Mouse (Mus musculus) hindbrain, embryonic 15.5 days (tissue): ENCODE data around the gene Fgfr2. TPM values are rescaled to one million over a fixed set of nuclear protein-coding genes. Genes with fewer than 3 reads are reported as not detected.

Experiments used
- ATAC-seq: fragments of 200-750 bp; cut with Nextera tagmentation; 2 replicates; pipeline ENCODE4 v1.8.0; 2017; ENCODE audit warnings: low read depth, moderate number of reproducible peaks, moderate TSS enrichment; ENCODE audit not compliant: low FRiP score
- H3K27ac ChIP-seq: fragments of 300-500 bp; sonication (generic); replicated peaks from 2 replicates; pipeline ENCODE4 v1.5.1; 2015; ENCODE audit warnings: mild to moderate bottlenecking, inconsistent platforms
- H3K27me3 ChIP-seq: fragments of 300-500 bp; sonication (generic); 2 replicates; pipeline ENCODE4 v1.6.1; 2015; ENCODE audit warnings: control low read depth, inconsistent platforms
- H3K36me3 ChIP-seq: fragments of 300-500 bp; sonication (generic); 2 replicates; pipeline ENCODE4 v1.6.1; 2015; ENCODE audit warnings: control low read depth, inconsistent platforms
- H3K4me1 ChIP-seq: fragments of 300-500 bp; sonication (generic); replicated peaks from 2 replicates; pipeline ENCODE4 v1.6.1; 2015; ENCODE audit warnings: control low read depth, inconsistent platforms
- H3K4me2 ChIP-seq: fragments of 300-500 bp; sonication (generic); 2 replicates; pipeline ENCODE4 v1.6.1; 2015; ENCODE audit warnings: moderate library complexity, mild to moderate bottlenecking, inconsistent platforms
- H3K4me3 ChIP-seq: fragments of 300-500 bp; sonication (generic); 2 replicates; pipeline ENCODE4 v1.5.1; 2015; ENCODE audit warnings: mild to moderate bottlenecking, inconsistent platforms
- H3K9ac ChIP-seq: fragments of 300-500 bp; sonication (generic); 2 replicates; pipeline ENCODE4 v1.6.1; 2015; ENCODE audit warnings: inconsistent platforms
- H3K9me3 ChIP-seq: fragments of 300-500 bp; sonication (generic); 2 replicates; pipeline ENCODE4 v1.6.1; 2016; ENCODE audit warnings: control low read depth, inconsistent platforms
- WGBS: fragments of 180-500 bp; shearing (Covaris S2); methylation state at CpG from one replicate; pipeline ENCODE4 v1.1.7; 2015; 5-methylcytosine and 5-hydroxymethylcytosine counted together
- polyA plus RNA-seq: library from polyadenylated mRNA; unstranded; fragments of >200 nt; fragmentation: Nextera tagmentation; extraction: Ambion mirVana; gene quantifications from 2 replicates; pipeline ENCODE4 v1.2.1, GENCODE M21; 2015

Fgfr2 gene
- polyA plus RNA-seq, 1 experiment from 2014 or later, result 28.5 TPM

GRCm38 (mm10) chr7:130750752-130751490, 2372.2 kb downstream of the Fgfr2 start:
- WGBS, result 17% methylated on average over 17 of the region's 17 CpGs
- no peak overlapping the region for H3K4me2 ChIP-seq
- peak; percentile 50 for ATAC-seq
- no peaks in the 10 kb centered on the region for H3K9me3 ChIP-seq
- no peaks in the 10 kb centered on the region for H3K27me3 ChIP-seq
- H3K4me1 ChIP-seq, result peaks cover 34% of the 10 kb centered on the region
- H3K36me3 ChIP-seq, result peaks cover 21% of the 10 kb centered on the region
- H3K4me3 ChIP-seq, result no peak overlapping the region
- H3K9ac ChIP-seq, result no peak overlapping the region; the same call in 1 of the 2 replicates
- H3K27ac ChIP-seq, result peak overlapping the region; percentile 61

DNA sequence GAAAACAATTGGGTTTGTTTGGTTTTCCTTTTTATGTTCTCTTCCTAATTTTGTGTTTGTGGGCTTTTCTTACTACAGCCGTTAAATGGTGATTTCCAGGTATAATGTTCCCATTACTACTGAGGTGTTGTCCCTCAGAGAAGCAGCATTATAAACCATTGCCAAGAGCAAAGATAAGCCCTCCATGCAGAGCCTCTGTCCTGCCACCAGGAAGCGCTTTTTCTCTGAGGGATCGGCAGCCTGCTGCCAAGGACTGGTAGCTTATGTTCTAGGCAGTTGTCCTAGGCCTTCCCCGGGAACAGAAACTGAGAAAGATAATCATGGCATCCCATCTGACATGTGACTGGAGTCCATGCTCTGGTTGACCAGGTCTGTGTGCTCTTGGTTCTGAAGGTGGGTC, 2374.0 kb downstream of the Fgfr2 start:
- ATAC-seq, result no peak
- no peaks in the 10 kb centered on the region for H3K9me3 ChIP-seq
- 87% methylated on average over 4 of the region's 4 CpGs for WGBS
- H3K4me3 ChIP-seq, result no peak overlapping the region
- H3K36me3 ChIP-seq, result peaks cover 37% of the 10 kb centered on the region
- H3K4me2 ChIP-seq, result no peak overlapping the region
- peak overlapping the region; percentile 61; the same call in 1 of the 2 replicates for H3K27ac ChIP-seq
- H3K4me1 ChIP-seq, result peaks cover 27% of the 10 kb centered on the region
- H3K27me3 ChIP-seq, result no peaks in the 10 kb centered on the region
- no peak overlapping the region for H3K9ac ChIP-seq

DNA sequence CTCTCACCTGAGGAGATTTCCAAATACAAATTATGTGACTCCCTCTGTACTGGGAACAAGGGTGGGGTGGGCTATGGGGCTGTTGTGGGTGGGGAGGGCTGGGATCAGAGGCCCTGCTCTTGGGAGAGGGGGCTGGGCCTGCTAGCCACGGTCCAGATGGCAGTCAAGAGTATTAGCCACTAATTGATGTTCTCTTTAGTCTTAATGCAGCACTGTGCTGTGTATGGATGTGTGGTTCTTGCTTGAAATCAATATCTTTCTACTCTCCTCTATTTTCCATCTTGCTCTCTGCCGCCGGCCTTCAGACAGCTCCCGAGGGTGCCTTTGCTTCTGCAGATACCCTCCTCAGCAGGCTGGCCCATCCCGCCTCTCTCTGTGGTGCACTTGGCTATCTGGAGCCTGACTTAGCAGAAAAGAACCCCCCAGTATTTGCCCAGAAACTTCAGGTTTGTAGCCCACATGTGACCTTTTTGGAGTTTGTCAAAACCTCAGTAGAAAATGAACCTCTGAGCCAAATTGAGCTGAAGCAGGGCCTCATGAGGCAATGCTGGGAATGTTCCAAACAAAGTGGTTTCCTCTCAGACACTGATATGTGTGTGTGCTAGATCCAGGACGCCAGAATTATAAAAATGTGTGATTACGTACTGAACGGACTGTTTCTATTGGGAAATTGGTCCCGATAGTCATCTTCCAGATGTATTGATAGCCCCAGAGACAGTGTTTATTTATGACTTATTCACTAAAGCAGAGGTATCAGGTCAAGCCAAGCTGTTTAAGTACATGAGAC, 2379.7 kb downstream of the Fgfr2 start:
- no peak for ATAC-seq
- H3K9me3 ChIP-seq, result no peaks in the 10 kb centered on the region
- WGBS, result 71% methylated on average over 9 of the region's 9 CpGs
- H3K9ac ChIP-seq, result no peak overlapping the region
- H3K4me2 ChIP-seq, result no peak overlapping the region
- H3K36me3 ChIP-seq, result peaks cover 78% of the 10 kb centered on the region
- H3K27me3 ChIP-seq, result no peaks in the 10 kb centered on the region
- no peak overlapping the region for H3K27ac ChIP-seq
- 0 out of 2 replicates have a peak, but pooled peaks cover 5% of the 10 kb centered on the region for H3K4me1 ChIP-seq
- H3K4me3 ChIP-seq, result no peak overlapping the region

DNA sequence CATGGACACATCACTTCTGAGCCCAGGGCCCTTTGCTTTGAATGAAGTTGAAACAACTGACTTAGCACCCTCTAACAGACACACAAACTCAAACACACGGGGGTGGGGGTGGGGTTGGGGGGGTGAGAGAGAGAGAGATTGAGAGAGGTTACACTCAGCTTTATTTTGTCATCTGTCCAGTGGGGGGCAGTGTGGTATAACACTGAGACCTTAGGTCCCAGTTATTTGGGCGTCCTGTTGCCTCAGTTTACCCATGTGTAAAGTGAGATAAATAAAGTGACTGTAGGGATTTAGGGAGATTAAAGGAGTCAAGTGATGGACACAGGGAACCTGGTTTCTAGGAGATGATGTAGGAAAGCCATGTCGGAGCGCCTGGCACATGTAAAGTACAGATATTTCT, 2382.1 kb downstream of the Fgfr2 start:
- Histone ChIP-seq H3K27me3 (no peaks in the 10 kb centered on the region), H3K4me1 (no peaks in the 10 kb centered on the region), H3K9me3 (no peaks in the 10 kb centered on the region), H3K4me3 (no peak overlapping the region), H3K27ac (no peak overlapping the region), H3K36me3 (peaks cover 93% of the 10 kb centered on the region), H3K4me2 (no peak overlapping the region), H3K9ac (no peak overlapping the region)
- ATAC-seq, result no peak
- WGBS, result 82% methylated on average over 4 of the region's 4 CpGs

DNA sequence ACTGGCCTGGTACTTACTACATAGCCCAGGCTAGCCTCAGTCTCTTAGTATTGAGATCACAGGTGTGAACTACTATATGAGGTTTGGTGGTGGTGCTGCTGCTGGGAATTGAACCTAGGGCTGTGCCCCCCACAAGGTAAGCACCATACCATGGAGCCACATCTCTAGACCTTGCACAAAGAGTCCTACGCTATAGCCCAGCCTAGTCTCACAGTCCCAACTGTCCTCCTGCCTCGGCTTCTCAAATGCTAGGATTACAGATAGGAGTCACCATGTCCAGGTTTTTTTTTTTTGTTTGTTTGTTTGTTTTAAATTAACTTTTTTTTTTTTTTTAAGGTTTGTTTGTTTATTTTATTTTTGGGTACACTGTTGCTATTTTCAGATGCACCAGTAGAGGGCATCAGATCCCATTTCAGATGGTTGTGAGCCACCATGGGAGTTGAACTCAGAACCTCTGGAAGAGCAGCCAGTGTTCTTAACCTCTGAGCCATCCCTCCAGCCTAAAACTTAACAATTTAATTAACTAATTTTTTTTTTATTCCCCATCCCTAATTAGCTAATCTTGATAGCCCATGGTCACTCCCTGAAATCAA, 2388.9 kb downstream of the Fgfr2 start:
- WGBS, result 93% methylated on average over 2 of the region's 2 CpGs
- Histone ChIP-seq H3K27me3 (no peaks in the 10 kb centered on the region), H3K4me2 (no peak overlapping the region), H3K9me3 (no peaks in the 10 kb centered on the region), H3K27ac (no peak overlapping the region), H3K36me3 (peaks cover 65% of the 10 kb centered on the region), H3K4me3 (no peak overlapping the region), H3K9ac (no peak overlapping the region), H3K4me1 (peaks cover 24% of the 10 kb centered on the region)
- no peak for ATAC-seq

- H3K4me3 ChIP-seq, result no peak overlapping the region
- H3K27ac ChIP-seq, result no peak overlapping the region; the same call in 1 of the 2 replicates
- no peaks in the 10 kb centered on the region for H3K27me3 ChIP-seq
- H3K4me2 ChIP-seq, result no peak overlapping the region
- no peaks in the 10 kb centered on the region for H3K9me3 ChIP-seq
- peaks cover 67% of the 10 kb centered on the region for H3K36me3 ChIP-seq
- no peak overlapping the region for H3K9ac ChIP-seq
- 97% methylated on average over 8 of the region's 8 CpGs for WGBS
- peaks cover 24% of the 10 kb centered on the region for H3K4me1 ChIP-seq
- peak; percentile 52; the same call in 1 of the 2 replicates for ATAC-seq
Measured at GRCm38 (mm10) chr7:130733423-130733822, 2389.7 kb downstream of the Fgfr2 start.

- Histone ChIP-seq H3K9ac (no peak overlapping the region), H3K4me3 (no peak overlapping the region), H3K9me3 (no peaks in the 10 kb centered on the region), H3K36me3 (peaks cover 63% of the 10 kb centered on the region), H3K27me3 (no peaks in the 10 kb centered on the region), H3K4me1 (peaks cover 24% of the 10 kb centered on the region), H3K27ac (peak overlapping the region; percentile 67), H3K4me2 (no peak overlapping the region; the same call in 1 of the 2 replicates)
- 35% methylated on average over 6 of the region's 6 CpGs for WGBS
- no peak for ATAC-seq
Measured at GRCm38 (mm10) chr7:130732908-130733307, 2390.2 kb downstream of the Fgfr2 start.

GRCm38 (mm10) chr7:130731792-130732191, 2391.4 kb downstream of the Fgfr2 start:
- no peak overlapping the region for H3K4me3 ChIP-seq
- no peak overlapping the region for H3K9ac ChIP-seq
- WGBS, result 60% methylated on average over 7 of the region's 7 CpGs
- no peaks in the 10 kb centered on the region for H3K27me3 ChIP-seq
- H3K27ac ChIP-seq, result peak overlapping the region; percentile 63; the same call in 1 of the 2 replicates
- ATAC-seq, result no peak
- no peak overlapping the region for H3K4me2 ChIP-seq
- peaks cover 52% of the 10 kb centered on the region for H3K36me3 ChIP-seq
- H3K9me3 ChIP-seq, result no peaks in the 10 kb centered on the region
- peaks cover 28% of the 10 kb centered on the region for H3K4me1 ChIP-seq

DNA sequence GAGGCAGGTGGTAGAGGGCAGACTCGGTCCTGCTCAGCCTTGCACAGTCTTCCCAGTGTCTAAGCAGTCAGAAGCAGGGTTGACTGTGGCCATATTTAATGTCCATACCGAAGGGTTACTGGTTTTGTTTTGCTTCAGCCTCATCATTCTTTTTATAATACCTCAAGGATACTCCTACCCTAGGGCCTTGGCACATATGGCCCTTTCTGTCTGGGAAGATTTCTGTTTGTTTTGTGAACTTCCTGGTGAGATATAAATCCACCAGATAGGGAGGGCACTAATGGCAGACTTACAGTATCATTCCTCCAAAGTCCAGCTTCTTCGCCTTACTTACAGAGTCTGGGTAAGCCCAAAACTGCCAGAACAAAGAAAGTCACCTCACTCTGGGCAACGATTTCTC, 2395.6 kb downstream of the Fgfr2 start:
- Histone ChIP-seq H3K27ac (no peak overlapping the region), H3K9me3 (no peaks in the 10 kb centered on the region), H3K9ac (no peak overlapping the region), H3K4me3 (no peak overlapping the region), H3K4me1 (peaks cover 19% of the 10 kb centered on the region), H3K4me2 (no peak overlapping the region), H3K27me3 (no peaks in the 10 kb centered on the region), H3K36me3 (peaks cover 20% of the 10 kb centered on the region)
- no peak for ATAC-seq
- WGBS, result 95% methylated on average over 4 of the region's 4 CpGs

DNA sequence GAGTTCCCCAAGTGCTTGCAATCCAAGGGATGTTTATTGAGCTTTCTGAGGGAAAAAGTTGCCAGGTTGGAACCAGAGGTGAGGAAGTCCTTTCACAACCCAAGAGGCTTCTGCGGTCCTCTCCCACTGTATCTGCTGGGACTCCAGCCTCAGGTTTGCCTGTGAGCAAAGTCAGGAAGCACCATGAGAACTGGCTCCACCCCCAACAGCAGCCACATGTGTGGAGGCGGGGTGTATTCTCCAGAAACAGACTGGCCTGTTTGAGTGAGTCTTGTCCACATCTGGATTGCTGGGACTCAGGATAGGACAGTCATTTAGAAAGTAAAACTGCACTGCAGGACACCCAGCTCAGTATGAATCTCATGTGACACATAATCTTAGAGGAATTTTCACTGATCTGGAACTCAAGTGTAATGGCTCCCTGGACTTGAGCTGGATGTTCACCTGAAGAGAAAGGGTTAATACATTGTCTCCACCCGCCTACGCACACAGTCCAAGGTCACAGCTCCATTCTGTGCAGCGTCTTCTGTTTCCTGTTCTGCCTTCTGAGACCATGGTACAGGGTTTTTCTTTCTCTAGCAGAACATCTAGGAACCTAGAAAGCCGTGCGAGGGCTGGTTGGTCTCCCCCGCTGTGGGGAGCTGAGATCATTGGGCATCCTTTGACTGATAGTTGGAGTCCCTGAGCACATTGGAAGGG, 2396.3 kb downstream of the Fgfr2 start:
- H3K4me3 ChIP-seq, result no peak overlapping the region
- no peak overlapping the region for H3K9ac ChIP-seq
- peaks cover 20% of the 10 kb centered on the region for H3K36me3 ChIP-seq
- H3K4me2 ChIP-seq, result no peak overlapping the region
- no peaks in the 10 kb centered on the region for H3K27me3 ChIP-seq
- H3K27ac ChIP-seq, result no peak overlapping the region
- WGBS, result 68% methylated on average over 8 of the region's 8 CpGs
- no peaks in the 10 kb centered on the region for H3K9me3 ChIP-seq
- H3K4me1 ChIP-seq, result peaks cover 13% of the 10 kb centered on the region
- ATAC-seq, result no peak

DNA sequence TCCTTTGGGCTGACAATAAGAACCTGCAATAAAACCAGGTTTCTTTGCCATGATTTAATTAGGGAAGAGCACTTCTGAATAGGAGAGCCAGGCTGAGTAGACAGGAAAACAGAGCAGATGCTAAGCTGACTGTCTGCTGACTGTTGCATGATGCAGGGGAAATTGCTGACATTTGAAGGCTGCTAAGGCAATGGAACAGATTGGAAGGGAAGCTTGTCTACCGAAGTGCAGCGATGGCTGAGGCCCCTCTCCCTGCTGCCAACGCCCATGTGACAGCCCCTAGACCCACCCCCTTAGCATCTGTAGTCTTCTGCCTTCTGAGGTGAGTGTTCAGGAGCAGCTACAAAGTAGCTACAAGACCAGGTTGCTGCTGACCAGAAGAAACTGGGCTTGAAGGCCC, 2397.0 kb downstream of the Fgfr2 start:
- H3K4me3 ChIP-seq, result no peak overlapping the region
- peaks cover 20% of the 10 kb centered on the region for H3K36me3 ChIP-seq
- H3K27me3 ChIP-seq, result no peaks in the 10 kb centered on the region
- peaks cover 7% of the 10 kb centered on the region for H3K4me1 ChIP-seq
- no peak overlapping the region for H3K9ac ChIP-seq
- H3K27ac ChIP-seq, result no peak overlapping the region
- no peak overlapping the region for H3K4me2 ChIP-seq
- 86% methylated on average over 3 of the region's 3 CpGs for WGBS
- no peaks in the 10 kb centered on the region for H3K9me3 ChIP-seq
- ATAC-seq, result no peak
